Comparison of ENCODE assay signal across 13 mouse cellular contexts in genomic region chr1:45860349-45860748, GRCm38 (mm10). TPM values are rescaled to one million over a fixed set of nuclear protein-coding genes. Genes with fewer than 3 reads are reported as not detected.
DNase-seq lines count a peak whose midpoint lies in the region; ATAC-seq and TF ChIP-seq lines count a peak whose summit lies in the region.
"Had no signal": no experiment of that assay in that cellular context is flagged by ENCODE, and none has a peak within 500 bp of the region (broad histone marks: within the 10 kb centered on the region; RNA-seq: fewer than 3 reads in every experiment).

No protein-coding gene starts in this region.

- WGBS in midbrain, embryonic 14.5 days, result 83% methylated on average over 5 of the region's 5 CpGs
- WGBS in midbrain, embryonic 16.5 days, result 74% methylated on average over 5 of the region's 5 CpGs
- WGBS in intestine, postnatal 0 days, result 15% methylated on average over 5 of the region's 5 CpGs
- WGBS in stomach, embryonic 16.5 days, result 23% methylated on average over 5 of the region's 5 CpGs
- 70% methylated on average over 5 of the region's 5 CpGs for WGBS in hindbrain, embryonic 12.5 days

- no peak for DNase-seq in gastrocnemius, adult 2 months
- no peak for DNase-seq in gastrocnemius, postnatal 14 days
- DNase-seq in midbrain, embryonic 14.5 days, result peak; percentile 9
- DNase-seq in B cell, adult 2 months, result no peak
- DNase-seq: adrenal gland, postnatal 36 days; right cerebral cortex, postnatal 14 days had no signal

- H3K4me1 ChIP-seq in midbrain, embryonic 14.5 days (ENCODE audit: control insufficient read depth, insufficient read depth, low read length), result no peaks in the 10 kb centered on the region
- no peaks in the 10 kb centered on the region for H3K4me1 ChIP-seq in midbrain, embryonic 16.5 days (ENCODE audit: control insufficient read depth, insufficient read depth, low read length)
- no peaks in the 10 kb centered on the region for H3K4me1 ChIP-seq in intestine, postnatal 0 days (replicated peaks; ENCODE audit: control insufficient read depth, insufficient read depth, low read length)
- H3K4me1 ChIP-seq in stomach, embryonic 16.5 days (ENCODE audit: control insufficient read depth, insufficient read depth, low read length), result peaks cover 11% of the 10 kb centered on the region
- no peaks in the 10 kb centered on the region for H3K4me1 ChIP-seq in hindbrain, embryonic 12.5 days

- intact Hi-C loops in gastrocnemius, adult 2 months (cut with DNase I), result loop anchor here (10.0 kb wide), 1 partner anchor 64 kb away; the partner anchor contains the start of gene Slc40a1
- intact Hi-C loops in gastrocnemius, postnatal 14 days (cut with DNase I; ENCODE audit: low total_unique reads), result no loop called here

- no peak overlapping the region for H3K9ac ChIP-seq in midbrain, embryonic 14.5 days (replicated peaks; ENCODE audit: low read length)
- H3K9ac ChIP-seq in midbrain, embryonic 16.5 days (ENCODE audit: low read depth, low read length), result no peak overlapping the region
- H3K9ac ChIP-seq in intestine, postnatal 0 days (ENCODE audit: low read depth, low read length), result no peak overlapping the region; the same call in 1 of the 2 replicates
- H3K9ac ChIP-seq in stomach, embryonic 16.5 days (ENCODE audit: low read length), result no peak overlapping the region
- H3K9ac ChIP-seq in hindbrain, embryonic 12.5 days, result no peak overlapping the region
- H3K9ac ChIP-seq: embryonic facial prominence, embryonic 12.5 days had no signal

- no peak for TF ChIP-seq CTCF in gastrocnemius, adult 2 months (IDR thresholded peaks at IDR 0.05)
- TF ChIP-seq CTCF in intestine, postnatal 0 days (IDR thresholded peaks at IDR 0.05; ENCODE audit: low read depth), result no peak

- no peaks in the 10 kb centered on the region for H3K9me3 ChIP-seq in midbrain, embryonic 14.5 days (ENCODE audit: control insufficient read depth, low read length)
- no peaks in the 10 kb centered on the region; the same call in 1 of the 2 replicates for H3K9me3 ChIP-seq in midbrain, embryonic 16.5 days (replicated peaks; ENCODE audit: control insufficient read depth, low read length, poor library complexity, severe bottlenecking)
- no peaks in the 10 kb centered on the region; the same call in 1 of the 2 replicates for H3K9me3 ChIP-seq in intestine, postnatal 0 days (ENCODE audit: control insufficient read depth)
- no peaks in the 10 kb centered on the region for H3K9me3 ChIP-seq in stomach, embryonic 16.5 days (replicated peaks; ENCODE audit: control insufficient read depth, low read length)
- no peaks in the 10 kb centered on the region for H3K9me3 ChIP-seq in hindbrain, embryonic 12.5 days (replicated peaks)
- H3K9me3 ChIP-seq: embryonic facial prominence, embryonic 12.5 days had no signal

- ATAC-seq in midbrain, embryonic 14.5 days (ENCODE audit: low FRiP score, low TSS enrichment), result no peak
- no peak for ATAC-seq in midbrain, embryonic 16.5 days
- 0 out of 2 replicates have a peak, but pooled peaks have one; percentile 43 for ATAC-seq in intestine, postnatal 0 days
- 0 out of 2 replicates have a peak, but pooled peaks have one; percentile 19 for ATAC-seq in stomach, embryonic 16.5 days (ENCODE audit: insufficient read depth, low FRiP score)
- no peak for ATAC-seq in hindbrain, embryonic 12.5 days (ENCODE audit: low FRiP score)

- H3K4me3 ChIP-seq in gastrocnemius, adult 2 months, result peak overlapping the region; percentile 17
- H3K4me3 ChIP-seq in midbrain, embryonic 14.5 days (replicated peaks; ENCODE audit: low read depth, low read length), result no peak overlapping the region
- no peak overlapping the region for H3K4me3 ChIP-seq in midbrain, embryonic 16.5 days (ENCODE audit: low read depth, low read length)
- no peak overlapping the region for H3K4me3 ChIP-seq in intestine, postnatal 0 days (ENCODE audit: low read depth, low read length)
- H3K4me3 ChIP-seq in stomach, embryonic 16.5 days (replicated peaks; ENCODE audit: low read length), result no peak overlapping the region
- no peak overlapping the region for H3K4me3 ChIP-seq in hindbrain, embryonic 12.5 days
- H3K4me3 ChIP-seq: embryonic facial prominence, embryonic 12.5 days had no signal

- H3K27ac ChIP-seq in gastrocnemius, adult 2 months, result peak overlapping the region; percentile 76
- H3K27ac ChIP-seq in midbrain, embryonic 14.5 days (replicated peaks; ENCODE audit: low read depth, low read length), result no peak overlapping the region
- no peak overlapping the region for H3K27ac ChIP-seq in midbrain, embryonic 16.5 days (ENCODE audit: low read length)
- H3K27ac ChIP-seq in intestine, postnatal 0 days (ENCODE audit: low read depth, low read length), result no peak overlapping the region
- peak overlapping the region; percentile 58; the same call in 1 of the 2 replicates for H3K27ac ChIP-seq in stomach, embryonic 16.5 days (ENCODE audit: low read length)
- no peak overlapping the region for H3K27ac ChIP-seq in hindbrain, embryonic 12.5 days
- H3K27ac ChIP-seq: embryonic facial prominence, embryonic 12.5 days had no signal

- H3K36me3 ChIP-seq in midbrain, embryonic 14.5 days (ENCODE audit: control insufficient read depth, insufficient read depth, low read length), result no peaks in the 10 kb centered on the region
- H3K36me3 ChIP-seq in midbrain, embryonic 16.5 days (ENCODE audit: control insufficient read depth, insufficient read depth, low read length), result no peaks in the 10 kb centered on the region
- H3K36me3 ChIP-seq in intestine, postnatal 0 days (ENCODE audit: control insufficient read depth, insufficient read depth), result no peaks in the 10 kb centered on the region
- no peaks in the 10 kb centered on the region for H3K36me3 ChIP-seq in stomach, embryonic 16.5 days (ENCODE audit: control insufficient read depth, insufficient read depth, low read length)
- H3K36me3 ChIP-seq in hindbrain, embryonic 12.5 days, result no peaks in the 10 kb centered on the region
- H3K36me3 ChIP-seq: embryonic facial prominence, embryonic 12.5 days had no signal

- H3K27me3 ChIP-seq in midbrain, embryonic 14.5 days (ENCODE audit: control insufficient read depth, insufficient read depth, low read length), result no peaks in the 10 kb centered on the region
- H3K27me3 ChIP-seq in midbrain, embryonic 16.5 days (ENCODE audit: control insufficient read depth, insufficient read depth, low read depth, low read length), result no peaks in the 10 kb centered on the region
- no peaks in the 10 kb centered on the region for H3K27me3 ChIP-seq in intestine, postnatal 0 days (replicated peaks; ENCODE audit: control insufficient read depth, insufficient read depth, low read length)
- no peaks in the 10 kb centered on the region for H3K27me3 ChIP-seq in stomach, embryonic 16.5 days (ENCODE audit: control insufficient read depth, insufficient read depth, low read length)
- H3K27me3 ChIP-seq in hindbrain, embryonic 12.5 days, result no peaks in the 10 kb centered on the region
- H3K27me3 ChIP-seq: embryonic facial prominence, embryonic 12.5 days had no signal

- no peak overlapping the region for H3K4me2 ChIP-seq in midbrain, embryonic 14.5 days (ENCODE audit: low read length)
- H3K4me2 ChIP-seq in midbrain, embryonic 16.5 days (ENCODE audit: low read length), result no peak overlapping the region
- peak overlapping the region; percentile 25 for H3K4me2 ChIP-seq in intestine, postnatal 0 days (replicated peaks; ENCODE audit: low read depth)
- no peak overlapping the region for H3K4me2 ChIP-seq in stomach, embryonic 16.5 days (ENCODE audit: low read depth, low read length)
- H3K4me2 ChIP-seq in hindbrain, embryonic 12.5 days (replicated peaks), result no peak overlapping the region
- H3K4me2 ChIP-seq: embryonic facial prominence, embryonic 12.5 days had no signal

RNA-seq across cellular contexts. Expression of gene Gm5269, which starts 29.7 kb away (rescaled TPM):
- not detected for total RNA-seq in gastrocnemius, adult 2 months (2021)
- not detected for total RNA-seq in gastrocnemius, postnatal 14 days (2021)
- polyA plus RNA-seq in midbrain, embryonic 14.5 days (2014; fragmentation: Nextera tagmentation; extraction: Ambion mirVana), result not detected in 2 replicates
- not detected in 2 replicates for polyA plus RNA-seq in midbrain, embryonic 16.5 days (2015; fragmentation: Nextera tagmentation; extraction: Ambion mirVana)
- polyA plus RNA-seq in intestine, postnatal 0 days (2015; fragmentation: Nextera tagmentation; extraction: Ambion mirVana), result not detected in 2 replicates
- not detected in 2 replicates for polyA plus RNA-seq in stomach, embryonic 16.5 days (2015; fragmentation: Nextera tagmentation; extraction: Ambion mirVana)
- polyA plus RNA-seq in hindbrain, embryonic 12.5 days (2016; fragmentation: Nextera tagmentation; extraction: Ambion mirVana), result not detected in 2 replicates
- total RNA-seq: adrenal gland, postnatal 36 days; monocyte, adult 5-6 weeks had no signal
- polyA plus RNA-seq: embryonic facial prominence, embryonic 12.5 days; gonadal fat pad, adult 2 months had no signal

Comparison
In these comparisons a context has a peak if more than half of its experiments do, and no peak if none do; other contexts are left out.
1. H3K27ac ChIP-seq: peak in gastrocnemius, adult 2 months (single experiment) and stomach, embryonic 16.5 days (single experiment); none in midbrain, embryonic 14.5 days (single experiment), midbrain, embryonic 16.5 days (single experiment), intestine, postnatal 0 days (single experiment) and hindbrain, embryonic 12.5 days (single experiment).
2. ATAC-seq: peak in intestine, postnatal 0 days (single experiment) and stomach, embryonic 16.5 days (single experiment); none in midbrain, embryonic 14.5 days (single experiment), midbrain, embryonic 16.5 days (single experiment) and hindbrain, embryonic 12.5 days (single experiment).